Mouse (Mus musculus): ENCODE results near the gene Tatdn2. TPM values are rescaled to one million over a fixed set of nuclear protein-coding genes. Genes with fewer than 3 reads are reported as not detected.

Tatdn2 gene
- polyA plus RNA-seq (2012; rRNA removed), result 24.3 and 27.4 TPM in 2 replicates

GRCm38 (mm10) chr6:113696582-113697221, at the start of gene Tatdn2:
Gene Tatdn2 (plus strand): TSS chr6:113697050.
- TF ChIP-seq CTCF (IDR thresholded peaks at IDR 0.05; ENCODE audit: extremely low read depth, insufficient read depth, insufficient read length, insufficient replicate concordance) (no peak), POLR2A (IDR thresholded peaks at IDR 0.05; ENCODE audit: low read depth, low read length) (peak; percentile 86)
- peak; percentile 96 to 97 for DNase-seq (ENCODE audit: low read depth in 1 of 2, low spot score in 2 of 2)
- Histone ChIP-seq H3K27ac (ENCODE audit: insufficient read depth, low read length) (peak within 1 kb of the TSS; percentile 96), H3K36me3 (ENCODE audit: control insufficient read depth, insufficient read depth, low read length) (peaks cover 19% of the 10 kb centered on the region), H3K4me1 (ENCODE audit: control insufficient read depth, insufficient read depth, insufficient read length) (peaks cover 3% of the 10 kb centered on the region), H3K27me3 (ENCODE audit: control insufficient read depth, insufficient read depth, low read length) (no peaks in the 10 kb centered on the region), H3K4me3 (ENCODE audit: extremely low read depth, insufficient read depth, insufficient read length) (peak within 1 kb of the TSS; percentile 98)
- WGBS, result under 1% methylated on average over 58 of the region's 58 CpGs

- H3K36me3 ChIP-seq (ENCODE audit: control insufficient read depth, insufficient read depth, low read length), result peaks cover 21% of the 10 kb centered on the region
- DNase-seq (ENCODE audit: low read depth in 1 of 2, low spot score in 2 of 2), result no peak
- no peak overlapping the region for H3K4me3 ChIP-seq (ENCODE audit: extremely low read depth, insufficient read depth, insufficient read length)
- peak overlapping the region; percentile 69 for H3K27ac ChIP-seq (ENCODE audit: insufficient read depth, low read length)
- 73% methylated on average over 7 of the region's 7 CpGs for WGBS
- H3K27me3 ChIP-seq (ENCODE audit: control insufficient read depth, insufficient read depth, low read length), result no peaks in the 10 kb centered on the region
- TF ChIP-seq CTCF (IDR thresholded peaks at IDR 0.05; ENCODE audit: extremely low read depth, insufficient read depth, insufficient read length, insufficient replicate concordance), result no peak
- no peak for TF ChIP-seq POLR2A (IDR thresholded peaks at IDR 0.05; ENCODE audit: low read depth, low read length)
- H3K4me1 ChIP-seq (ENCODE audit: control insufficient read depth, insufficient read depth, insufficient read length), result peaks cover 24% of the 10 kb centered on the region; the same call in 1 of the 2 replicates
Observed at GRCm38 (mm10) chr6:113649346-113650196, 47.3 kb upstream of the Tatdn2 start.

- H3K27ac ChIP-seq (ENCODE audit: insufficient read depth, low read length), result peak overlapping the region; percentile 69
- 23% methylated on average over 4 of the region's 4 CpGs for WGBS
- peaks cover 24% of the 10 kb centered on the region; the same call in 1 of the 2 replicates for H3K4me1 ChIP-seq (ENCODE audit: control insufficient read depth, insufficient read depth, insufficient read length)
- no peak overlapping the region for H3K4me3 ChIP-seq (ENCODE audit: extremely low read depth, insufficient read depth, insufficient read length)
- peak in 1 of 2 experiments; percentile 50 for DNase-seq (ENCODE audit: low read depth in 1 of 2, low spot score in 2 of 2)
- peaks cover 20% of the 10 kb centered on the region for H3K36me3 ChIP-seq (ENCODE audit: control insufficient read depth, insufficient read depth, low read length)
- TF ChIP-seq POLR2A (IDR thresholded peaks at IDR 0.05; ENCODE audit: low read depth, low read length), result no peak
- TF ChIP-seq CTCF (IDR thresholded peaks at IDR 0.05; ENCODE audit: extremely low read depth, insufficient read depth, insufficient read length, insufficient replicate concordance), result no peak
- no peaks in the 10 kb centered on the region for H3K27me3 ChIP-seq (ENCODE audit: control insufficient read depth, insufficient read depth, low read length)
Observed at GRCm38 (mm10) chr6:113650197-113650640, 46.6 kb upstream of the Tatdn2 start.

- H3K27me3 ChIP-seq (ENCODE audit: control insufficient read depth, insufficient read depth, low read length), result no peaks in the 10 kb centered on the region
- TF ChIP-seq CTCF (IDR thresholded peaks at IDR 0.05; ENCODE audit: extremely low read depth, insufficient read depth, insufficient read length, insufficient replicate concordance) (no peak), POLR2A (IDR thresholded peaks at IDR 0.05; ENCODE audit: low read depth, low read length) (no peak)
- peaks cover 26% of the 10 kb centered on the region; the same call in 1 of the 2 replicates for H3K4me1 ChIP-seq (ENCODE audit: control insufficient read depth, insufficient read depth, insufficient read length)
- no peak overlapping the region for H3K27ac ChIP-seq (ENCODE audit: insufficient read depth, low read length)
- no peak overlapping the region for H3K4me3 ChIP-seq (ENCODE audit: extremely low read depth, insufficient read depth, insufficient read length)
- DNase-seq (ENCODE audit: low read depth in 1 of 2, low spot score in 2 of 2), result no peak
- H3K36me3 ChIP-seq (ENCODE audit: control insufficient read depth, insufficient read depth, low read length), result peaks cover 20% of the 10 kb centered on the region
- WGBS, result 79% methylated on average over 3 of the region's 3 CpGs
Observed at GRCm38 (mm10) chr6:113651626-113652025, 45.2 kb upstream of the Tatdn2 start.

GRCm38 (mm10) chr6:113653551-113653950, 43.3 kb upstream of the Tatdn2 start:
- Histone ChIP-seq H3K27ac (ENCODE audit: insufficient read depth, low read length) (peak overlapping the region; percentile 66; the same call in 1 of the 2 replicates), H3K27me3 (ENCODE audit: control insufficient read depth, insufficient read depth, low read length) (no peaks in the 10 kb centered on the region), H3K4me3 (ENCODE audit: extremely low read depth, insufficient read depth, insufficient read length) (no peak overlapping the region), H3K36me3 (ENCODE audit: control insufficient read depth, insufficient read depth, low read length) (peaks cover 9% of the 10 kb centered on the region), H3K4me1 (ENCODE audit: control insufficient read depth, insufficient read depth, insufficient read length) (peaks cover 41% of the 10 kb centered on the region; the same call in 1 of the 2 replicates)
- TF ChIP-seq POLR2A (IDR thresholded peaks at IDR 0.05; ENCODE audit: low read depth, low read length) (no peak), CTCF (IDR thresholded peaks at IDR 0.05; ENCODE audit: extremely low read depth, insufficient read depth, insufficient read length, insufficient replicate concordance) (no peak)
- 87% methylated on average over 7 of the region's 7 CpGs for WGBS
- no peak for DNase-seq (ENCODE audit: low read depth in 1 of 2, low spot score in 2 of 2)

- Histone ChIP-seq H3K4me3 (ENCODE audit: extremely low read depth, insufficient read depth, insufficient read length) (no peak overlapping the region), H3K36me3 (ENCODE audit: control insufficient read depth, insufficient read depth, low read length) (peaks cover 7% of the 10 kb centered on the region; the same call in 1 of the 2 replicates), H3K4me1 (ENCODE audit: control insufficient read depth, insufficient read depth, insufficient read length) (peaks cover 45% of the 10 kb centered on the region; the same call in 1 of the 2 replicates), H3K27me3 (ENCODE audit: control insufficient read depth, insufficient read depth, low read length) (no peaks in the 10 kb centered on the region), H3K27ac (ENCODE audit: insufficient read depth, low read length) (peak overlapping the region; percentile 66)
- DNase-seq (ENCODE audit: low read depth in 1 of 2, low spot score in 2 of 2), result no peak
- 32% methylated on average over 8 of the region's 8 CpGs for WGBS
- TF ChIP-seq CTCF (IDR thresholded peaks at IDR 0.05; ENCODE audit: extremely low read depth, insufficient read depth, insufficient read length, insufficient replicate concordance) (no peak), POLR2A (IDR thresholded peaks at IDR 0.05; ENCODE audit: low read depth, low read length) (no peak)
Observed at GRCm38 (mm10) chr6:113654102-113654501, 42.7 kb upstream of the Tatdn2 start.
